Mouse (Mus musculus) mouse embryonic stem cell (cell line): ENCODE measurements around the gene Pdia5.

Experiments used
- in situ Hi-C, 2 experiments: fragments of 300-500 bp; cut with MboI; formaldehyde crosslinking; loops; 1 replicate in 1 of 2; 3 replicates in 1 of 2; pipeline ENCODE4 v1.14.3; 2019 to 2020; ENCODE audit warnings: low sequenced_read_pairs in 2 of 2, low pct_unique_long_range_greater_than_20kb in 1 of 2, mixed read lengths in 1 of 2; ENCODE audit not compliant: unreplicated experiment in 1 of 2

Pdia5 gene

GRCm38 (mm10) chr16:35487776-35488175, 2.9 kb downstream of the Pdia5 start:
- in situ Hi-C loops = no loop called here

- in situ Hi-C loops = no loop called here
These were observed 3.6 kb downstream of the Pdia5 start for GRCm38 (mm10) chr16:35487056-35487455.

- in situ Hi-C loops = no loop called here
These were observed 5.0 kb downstream of the Pdia5 start for GRCm38 (mm10) chr16:35485711-35486110.

GRCm38 (mm10) chr16:35484526-35485233, 6.0 kb downstream of the Pdia5 start:
- in situ Hi-C loops = loop anchor here in 1 of 2 experiments (5.0 kb wide), 1 partner anchor 73 kb away; no protein-coding TSS in a partner anchor

GRCm38 (mm10) chr16:35484105-35484504, 6.6 kb downstream of the Pdia5 start:
- in situ Hi-C loops = loop anchor here in 1 of 2 experiments (5.0 kb wide), 1 partner anchor 73 kb away; no protein-coding TSS in a partner anchor

GRCm38 (mm10) chr16:35479301-35479700, 11.4 kb downstream of the Pdia5 start:
- in situ Hi-C loops = no loop called here

GRCm38 (mm10) chr16:35477273-35477672, 13.4 kb downstream of the Pdia5 start:
- in situ Hi-C loops = no loop called here

- in situ Hi-C loops = no loop called here
These were observed 18.0 kb downstream of the Pdia5 start for GRCm38 (mm10) chr16:35472569-35473275.

- in situ Hi-C loops = no loop called here
These were observed 18.7 kb downstream of the Pdia5 start for GRCm38 (mm10) chr16:35471841-35472568.

- in situ Hi-C loops = no loop called here
These were observed 19.7 kb downstream of the Pdia5 start for GRCm38 (mm10) chr16:35470983-35471382.

GRCm38 (mm10) chr16:35470096-35470495, 20.6 kb downstream of the Pdia5 start:
- in situ Hi-C loops = no loop called here

GRCm38 (mm10) chr16:35469016-35469415, 21.7 kb downstream of the Pdia5 start:
- in situ Hi-C loops = no loop called here

- in situ Hi-C loops = no loop called here
These were observed 23.6 kb downstream of the Pdia5 start for GRCm38 (mm10) chr16:35467044-35467443.

- in situ Hi-C loops = no loop called here
These were observed 24.8 kb downstream of the Pdia5 start for GRCm38 (mm10) chr16:35465808-35466351.

GRCm38 (mm10) chr16:35464686-35465308, 25.9 kb downstream of the Pdia5 start:
- in situ Hi-C loops = no loop called here

- in situ Hi-C loops = no loop called here
These were observed 27.0 kb downstream of the Pdia5 start for GRCm38 (mm10) chr16:35463708-35464107.

- in situ Hi-C loops = no loop called here
These were observed 27.7 kb downstream of the Pdia5 start for GRCm38 (mm10) chr16:35462955-35463354.

- in situ Hi-C loops = no loop called here
These were observed 31.1 kb downstream of the Pdia5 start for GRCm38 (mm10) chr16:35459584-35459983.

- in situ Hi-C loops = no loop called here
These were observed 32.4 kb downstream of the Pdia5 start for GRCm38 (mm10) chr16:35458297-35458696.
